Mouse (Mus musculus) heart, embryonic 14.5 days (tissue): ENCODE data around the gene 1700001C02Rik. TPM values are rescaled to one million over a fixed set of nuclear protein-coding genes. Genes with fewer than 3 reads are reported as not detected.

ENCODE experiments used
- ATAC-seq: fragments of 200-750 bp; cut with Nextera tagmentation; 2 replicates; pipeline ENCODE4 v1.8.0; 2017; ENCODE audit warnings: low read depth, moderate TSS enrichment; ENCODE audit not compliant: insufficient number of reproducible peaks, insufficient read depth, low FRiP score
- H3K27ac ChIP-seq, 2 experiments: fragments of 200-500 bp in 1 of 2; fragments of 300-500 bp in 1 of 2; sonication (generic) in 1 of 2; replicated peaks in 1 of 2; 2 replicates each; pipeline ENCODE4 v1.5.1; 2012 to 2014; ENCODE audit warnings: low read depth in 2 of 2, low read length in 2 of 2, control low read depth in 1 of 2, mild to moderate bottlenecking in 1 of 2, mixed read lengths in 1 of 2; ENCODE audit not compliant: control insufficient read depth in 1 of 2, insufficient read depth in 1 of 2
- H3K27me3 ChIP-seq: fragments of 300-500 bp; sonication (generic); 2 replicates; pipeline ENCODE4 v1.6.1; 2014; ENCODE audit warnings: mild to moderate bottlenecking, low read length, control low read depth; ENCODE audit not compliant: control insufficient read depth, insufficient read depth
- H3K36me3 ChIP-seq: fragments of 300-500 bp; sonication (generic); 2 replicates; pipeline ENCODE4 v1.6.1; 2014; ENCODE audit warnings: mild to moderate bottlenecking, control low read depth, low read length, mixed read lengths; ENCODE audit not compliant: control insufficient read depth, insufficient read depth
- H3K4me1 ChIP-seq, 2 experiments: fragments of 200-500 bp in 1 of 2; fragments of 300-500 bp in 1 of 2; sonication (generic) in 1 of 2; 2 replicates each; pipeline ENCODE4 v1.6.1; 2012 to 2014; ENCODE audit warnings: low read length in 2 of 2, control low read depth in 1 of 2, mixed read lengths in 1 of 2; ENCODE audit not compliant: control insufficient read depth in 2 of 2, insufficient read depth in 2 of 2
- H3K4me2 ChIP-seq: fragments of 300-500 bp; sonication (generic); 2 replicates; pipeline ENCODE4 v1.6.1; 2014; ENCODE audit warnings: mild to moderate bottlenecking, low read length
- H3K4me3 ChIP-seq, 2 experiments: fragments of 200-500 bp in 1 of 2; fragments of 300-500 bp in 1 of 2; sonication (generic) in 1 of 2; 2 replicates each; pipeline ENCODE4 v1.5.1; 2012 to 2014; ENCODE audit warnings: low read length in 2 of 2, mild to moderate bottlenecking in 2 of 2, control low read depth in 1 of 2, low read depth in 1 of 2, moderate library complexity in 1 of 2; ENCODE audit not compliant: control insufficient read depth in 1 of 2, insufficient read depth in 1 of 2
- H3K9ac ChIP-seq: fragments of 300-500 bp; sonication (generic); 2 replicates; pipeline ENCODE4 v1.6.1; 2014; ENCODE audit warnings: mild to moderate bottlenecking, low read length
- H3K9me3 ChIP-seq: fragments of 300-500 bp; sonication (generic); 2 replicates; pipeline ENCODE4 v1.6.1; 2016; ENCODE audit warnings: low read length, control low read depth; ENCODE audit not compliant: control insufficient read depth
- WGBS: fragments of 180-500 bp; shearing (Covaris S2); extraction: QIAGEN DNeasy Blood & Tissue Kit; methylation state at CpG from one replicate; pipeline ENCODE4 v1.1.7; 2014; 5-methylcytosine and 5-hydroxymethylcytosine counted together
- polyA plus RNA-seq: library from polyadenylated mRNA; unstranded; fragments of >200 nt; fragmentation: Nextera tagmentation; extraction: Ambion mirVana; gene quantifications from 2 replicates; pipeline ENCODE4 v1.2.1, GENCODE M21; 2014

The 1700001C02Rik gene
- polyA plus RNA-seq, 1 experiment from 2014 or later, result not detected

GRCm38 (mm10) chr5:30518547-30518946, 52.7 kb downstream of the 1700001C02Rik start:
- Histone ChIP-seq H3K36me3 (no peaks in the 10 kb centered on the region), H3K27ac (0 out of 4 replicates have a peak overlapping the region, but pooled peaks of 1 of the 2 experiments have one; percentile 9), H3K9me3 (no peaks in the 10 kb centered on the region), H3K4me2 (no peak overlapping the region), H3K9ac (0 out of 2 replicates have a peak overlapping the region, but pooled peaks have one; percentile 3), H3K4me1 (peaks cover 3 to 9% of the 10 kb centered on the region in 2 experiments; a peak in 1 of 4 replicates), H3K27me3 (no peaks in the 10 kb centered on the region), H3K4me3 (no peak overlapping the region)
- 55% methylated on average over 6 of the region's 6 CpGs for WGBS
- no peak for ATAC-seq

GRCm38 (mm10) chr5:30519494-30519893, 53.6 kb downstream of the 1700001C02Rik start:
- Histone ChIP-seq H3K4me1 (peaks cover 3 to 9% of the 10 kb centered on the region in 2 experiments; a peak in 1 of 4 replicates), H3K27ac (no peak overlapping the region), H3K9me3 (no peaks in the 10 kb centered on the region), H3K36me3 (no peaks in the 10 kb centered on the region), H3K27me3 (no peaks in the 10 kb centered on the region), H3K4me2 (no peak overlapping the region), H3K4me3 (no peak overlapping the region), H3K9ac (no peak overlapping the region)
- no peak for ATAC-seq
- 54% methylated on average over 7 of the region's 7 CpGs for WGBS

- ATAC-seq, result no peak
- WGBS, result 70% methylated on average over 10 of the region's 10 CpGs
- H3K36me3 ChIP-seq, result no peaks in the 10 kb centered on the region
- H3K4me2 ChIP-seq, result no peak overlapping the region
- no peak overlapping the region for H3K4me3 ChIP-seq
- H3K4me1 ChIP-seq, result peaks cover 3 to 9% of the 10 kb centered on the region in 2 experiments; a peak in 1 of 4 replicates
- H3K27ac ChIP-seq, result no peak overlapping the region
- no peaks in the 10 kb centered on the region for H3K9me3 ChIP-seq
- no peaks in the 10 kb centered on the region for H3K27me3 ChIP-seq
- no peak overlapping the region for H3K9ac ChIP-seq
Measured at GRCm38 (mm10) chr5:30520214-30520732, 54.4 kb downstream of the 1700001C02Rik start.

GRCm38 (mm10) chr5:30522406-30522805, 56.6 kb downstream of the 1700001C02Rik start:
- Histone ChIP-seq H3K9ac (no peak overlapping the region), H3K36me3 (no peaks in the 10 kb centered on the region), H3K4me1 (peaks cover 5 to 14% of the 10 kb centered on the region in 2 experiments; a peak in 3 of 4 replicates), H3K4me2 (no peak overlapping the region), H3K9me3 (no peaks in the 10 kb centered on the region), H3K27ac (no peak overlapping the region), H3K27me3 (no peaks in the 10 kb centered on the region), H3K4me3 (no peak overlapping the region)
- 89% methylated on average over 8 of the region's 8 CpGs for WGBS
- ATAC-seq, result no peak

GRCm38 (mm10) chr5:30523131-30523530, 57.3 kb downstream of the 1700001C02Rik start:
- Histone ChIP-seq H3K4me2 (no peak overlapping the region), H3K4me3 (no peak overlapping the region), H3K9ac (no peak overlapping the region), H3K27ac (no peak overlapping the region), H3K9me3 (no peaks in the 10 kb centered on the region), H3K36me3 (no peaks in the 10 kb centered on the region), H3K4me1 (peaks cover 5 to 14% of the 10 kb centered on the region in 2 experiments; a peak in 3 of 4 replicates), H3K27me3 (no peaks in the 10 kb centered on the region; the same call in 1 of the 2 replicates)
- no peak for ATAC-seq
- 70% methylated on average over 3 of the region's 3 CpGs for WGBS

GRCm38 (mm10) chr5:30524213-30524612, 58.4 kb downstream of the 1700001C02Rik start:
- no peaks in the 10 kb centered on the region for H3K9me3 ChIP-seq
- no peak overlapping the region for H3K4me3 ChIP-seq
- H3K36me3 ChIP-seq, result no peaks in the 10 kb centered on the region
- H3K27ac ChIP-seq, result no peak overlapping the region
- H3K9ac ChIP-seq, result no peak overlapping the region
- 50% methylated on average over 3 of the region's 3 CpGs for WGBS
- no peak for ATAC-seq
- H3K4me2 ChIP-seq, result no peak overlapping the region
- peaks cover 2 to 9% of the 10 kb centered on the region in 2 experiments; a peak in 3 of 4 replicates for H3K4me1 ChIP-seq
- no peaks in the 10 kb centered on the region; the same call in 1 of the 2 replicates for H3K27me3 ChIP-seq

GRCm38 (mm10) chr5:30525920-30526836, 60.3 kb downstream of the 1700001C02Rik start:
- H3K9ac ChIP-seq, result no peak overlapping the region
- no peaks in the 10 kb centered on the region for H3K9me3 ChIP-seq
- no peaks in the 10 kb centered on the region; the same call in 1 of the 2 replicates for H3K27me3 ChIP-seq
- no peak for ATAC-seq
- no peak overlapping the region for H3K27ac ChIP-seq
- peaks cover 2 to 5% of the 10 kb centered on the region in 2 experiments; a peak in 3 of 4 replicates for H3K4me1 ChIP-seq
- WGBS, result 32% methylated on average over 12 of the region's 12 CpGs
- H3K36me3 ChIP-seq, result no peaks in the 10 kb centered on the region
- no peak overlapping the region for H3K4me2 ChIP-seq
- no peak overlapping the region for H3K4me3 ChIP-seq
